Mouse (Mus musculus) spleen, postnatal 4 days (tissue): Measurements from ENCODE around the gene Has1.
"Not testable (repeated sequence)": the region's sequence is repeated elsewhere in the genome, so short reads cannot be mapped to it uniquely, and the experiment has no call there.

Experiments
- DNase-seq, 2 experiments: peaks; one replicate each; pipeline ENCODE4 v3.0.0; 2022; ENCODE audit warnings: low spot score in 2 of 2

The Has1 gene

GRCm38 (mm10) chr17:17844606-17845005 is 10.4 kb downstream of the Has1 start:
- not testable (repeated sequence) for DNase-seq

GRCm38 (mm10) chr17:17843534-17844261 is 11.3 kb downstream of the Has1 start:
- DNase-seq, result no peak

GRCm38 (mm10) chr17:17840796-17841195 is 14.2 kb downstream of the Has1 start:
- DNase-seq, result no peak

- no peak for DNase-seq
Observed at GRCm38 (mm10) chr17:17839276-17839675, 15.7 kb downstream of the Has1 start.

- DNase-seq, result peak; percentile 86 to 91
Observed at GRCm38 (mm10) chr17:17837919-17838701, 16.9 kb downstream of the Has1 start.

- DNase-seq, result no peak
Observed at GRCm38 (mm10) chr17:17837426-17837825, 17.6 kb downstream of the Has1 start.

- no peak for DNase-seq
Observed at GRCm38 (mm10) chr17:17836101-17836500, 18.9 kb downstream of the Has1 start.

- no peak for DNase-seq
Observed at GRCm38 (mm10) chr17:17834896-17835295, 20.1 kb downstream of the Has1 start.

- no peak for DNase-seq
Observed at GRCm38 (mm10) chr17:17830731-17831130, 24.3 kb downstream of the Has1 start.

GRCm38 (mm10) chr17:17829816-17830535 is 25.0 kb downstream of the Has1 start:
- DNase-seq, result no peak

GRCm38 (mm10) chr17:17829052-17829785 is 25.8 kb downstream of the Has1 start:
- DNase-seq, result no peak

- no peak for DNase-seq
Observed at GRCm38 (mm10) chr17:17828191-17828981, 26.6 kb downstream of the Has1 start.

- DNase-seq, result no peak
Observed at GRCm38 (mm10) chr17:17827658-17828190, 27.3 kb downstream of the Has1 start.

GRCm38 (mm10) chr17:17826751-17827657 is 28.0 kb downstream of the Has1 start, which contains the start of gene Spaca6:
TSS of gene Spaca6 (plus strand) at chr17:17827158.
- peak; percentile 37 to 69 for DNase-seq

GRCm38 (mm10) chr17:17825921-17826591 is 28.9 kb downstream of the Has1 start:
- no peak for DNase-seq

- DNase-seq, result no peak
Observed at GRCm38 (mm10) chr17:17823612-17824336, 31.2 kb downstream of the Has1 start.

- DNase-seq, result no peak
Observed at GRCm38 (mm10) chr17:17795527-17795926, 59.5 kb downstream of the Has1 start.
